ENCODE assay signal across 15 mouse cellular contexts in the genomic region with DNA sequence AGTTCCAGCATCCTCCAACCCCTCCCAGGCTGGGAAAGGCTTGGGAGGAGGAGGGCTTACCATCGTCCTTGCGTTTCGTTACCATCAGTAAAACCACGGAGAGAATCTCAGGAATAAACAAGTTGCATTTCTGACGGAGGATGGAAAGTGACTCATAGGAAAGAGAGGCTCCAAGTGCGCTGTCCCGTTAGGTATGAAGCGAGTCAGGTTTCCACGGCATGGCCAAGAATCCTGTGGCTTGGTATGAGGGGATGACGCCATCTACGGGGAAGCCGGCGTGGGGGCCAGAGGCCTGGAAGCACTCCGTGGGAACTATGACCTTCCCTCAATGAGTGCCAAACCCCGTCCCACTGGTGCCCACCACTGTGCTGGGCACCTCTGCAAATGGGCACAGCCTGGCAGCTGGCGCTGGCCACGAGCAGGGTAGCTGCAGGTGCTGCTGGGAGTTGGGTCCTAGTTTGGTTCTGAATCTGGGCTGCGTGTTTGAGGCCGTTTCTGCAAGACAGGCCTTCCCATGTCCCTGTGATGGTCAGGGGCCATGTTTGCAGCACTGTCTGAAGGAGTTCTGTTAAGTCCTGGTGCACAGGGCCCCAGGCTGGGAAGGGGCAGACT.
"Had no signal": no experiment of that assay in that cellular context is flagged by ENCODE, and none has a peak within 500 bp of the region (broad histone marks: within the 10 kb centered on the region; RNA-seq: fewer than 3 reads in every experiment).

No protein-coding gene starts in this region.

- H3K36me3 ChIP-seq: limb, embryonic 15.5 days; liver, embryonic 12.5 days; midbrain, embryonic 10.5 days; neural tube, embryonic 12.5 days had no signal

- H3K27ac ChIP-seq: layer of hippocampus, adult 2 months; limb, embryonic 15.5 days; liver, embryonic 12.5 days; midbrain, embryonic 10.5 days; neural tube, embryonic 12.5 days had no signal

- H3K9me3 ChIP-seq: limb, embryonic 15.5 days; liver, embryonic 12.5 days; midbrain, embryonic 10.5 days; neural tube, embryonic 12.5 days had no signal

- ATAC-seq: liver, embryonic 12.5 days had no signal

- H3K27me3 ChIP-seq: limb, embryonic 15.5 days; neural tube, embryonic 12.5 days had no signal

- H3K4me3 ChIP-seq: layer of hippocampus, adult 2 months; limb, embryonic 15.5 days; liver, embryonic 12.5 days; midbrain, embryonic 10.5 days; neural tube, embryonic 12.5 days had no signal

- H3K4me2 ChIP-seq: limb, embryonic 15.5 days; liver, embryonic 12.5 days; lung, embryonic 14.5 days; neural tube, embryonic 12.5 days had no signal

- DNase-seq: kidney, postnatal 10 days; kidney, postnatal 4 days; left cerebral cortex, postnatal 4 days; lung, embryonic 14.5 days; lung, postnatal 10 days; lung, postnatal 4 days; midbrain, embryonic 14.5 days; retina, postnatal 1 day; right cerebral cortex, postnatal 4 days; thymus, postnatal 36 days had no signal

- H3K9ac ChIP-seq: limb, embryonic 15.5 days; liver, embryonic 12.5 days; lung, embryonic 14.5 days; neural tube, embryonic 12.5 days had no signal
